Mouse (Mus musculus) neural tube, embryonic 12.5 days (tissue): ENCODE results near the gene Armc2. TPM values are rescaled to one million over a fixed set of nuclear protein-coding genes. Genes with fewer than 3 reads are reported as not detected.

Experiments used
- ATAC-seq: fragments of 200-750 bp; cut with Nextera tagmentation; 2 replicates; pipeline ENCODE4 v1.8.0; 2017; ENCODE audit warnings: low read depth, mild to moderate bottlenecking, moderate TSS enrichment, moderate library complexity; ENCODE audit not compliant: low FRiP score
- H3K27ac ChIP-seq: fragments of 300-500 bp; sonication (generic); 2 replicates; pipeline ENCODE4 v1.5.1; 2016
- H3K27me3 ChIP-seq: fragments of 300-500 bp; sonication (generic); replicated peaks from 2 replicates; pipeline ENCODE4 v1.6.1; 2016; ENCODE audit warnings: mild to moderate bottlenecking
- H3K36me3 ChIP-seq: fragments of 300-500 bp; sonication (generic); 2 replicates; pipeline ENCODE4 v1.6.1; 2016; ENCODE audit warnings: mild to moderate bottlenecking
- H3K4me1 ChIP-seq: fragments of 300-500 bp; sonication (generic); 2 replicates; pipeline ENCODE4 v1.6.1; 2016
- H3K4me2 ChIP-seq: fragments of 300-500 bp; sonication (generic); replicated peaks from 2 replicates; pipeline ENCODE4 v1.6.1; 2016; ENCODE audit warnings: mild to moderate bottlenecking
- H3K4me3 ChIP-seq: fragments of 300-500 bp; sonication (generic); 2 replicates; pipeline ENCODE4 v1.5.1; 2016
- H3K9ac ChIP-seq: fragments of 300-500 bp; sonication (generic); 2 replicates; pipeline ENCODE4 v1.6.1; 2016; ENCODE audit warnings: mild to moderate bottlenecking
- H3K9me3 ChIP-seq: fragments of 300-500 bp; sonication (generic); 2 replicates; pipeline ENCODE4 v1.6.1; 2016; ENCODE audit warnings: mild to moderate bottlenecking
- WGBS: fragments of 180-500 bp; shearing (Covaris S2); methylation state at CpG from one replicate; pipeline ENCODE4 v1.1.7; 2016; 5-methylcytosine and 5-hydroxymethylcytosine counted together
- polyA plus RNA-seq: library from polyadenylated mRNA; unstranded; fragments of >200 nt; fragmentation: Nextera tagmentation; extraction: Ambion mirVana; gene quantifications from 2 replicates; pipeline ENCODE4 v1.2.1, GENCODE M21; 2016

Armc2 gene
- polyA plus RNA-seq, 1 experiment from 2014 or later = 3.1 TPM

GRCm38 (mm10) chr10:41988930-41989329 lies 29.3 kb downstream of the Armc2 start:
- 94% methylated on average over 3 of the region's 3 CpGs for WGBS
- H3K27me3 ChIP-seq = no peaks in the 10 kb centered on the region
- no peak overlapping the region for H3K4me3 ChIP-seq
- H3K9ac ChIP-seq = no peak overlapping the region
- H3K4me2 ChIP-seq = no peak overlapping the region
- no peaks in the 10 kb centered on the region for H3K9me3 ChIP-seq
- H3K4me1 ChIP-seq = no peaks in the 10 kb centered on the region
- ATAC-seq = no peak
- no peaks in the 10 kb centered on the region for H3K36me3 ChIP-seq
- H3K27ac ChIP-seq = no peak overlapping the region

- no peaks in the 10 kb centered on the region for H3K4me1 ChIP-seq
- no peak overlapping the region for H3K4me2 ChIP-seq
- no peak overlapping the region for H3K27ac ChIP-seq
- 90% methylated on average over 8 of the region's 8 CpGs for WGBS
- no peaks in the 10 kb centered on the region for H3K36me3 ChIP-seq
- H3K4me3 ChIP-seq = no peak overlapping the region
- H3K27me3 ChIP-seq = no peaks in the 10 kb centered on the region
- H3K9ac ChIP-seq = no peak overlapping the region
- no peak for ATAC-seq
- no peaks in the 10 kb centered on the region for H3K9me3 ChIP-seq
These were observed 32.1 kb downstream of the Armc2 start for GRCm38 (mm10) chr10:41986126-41986525.

DNA sequence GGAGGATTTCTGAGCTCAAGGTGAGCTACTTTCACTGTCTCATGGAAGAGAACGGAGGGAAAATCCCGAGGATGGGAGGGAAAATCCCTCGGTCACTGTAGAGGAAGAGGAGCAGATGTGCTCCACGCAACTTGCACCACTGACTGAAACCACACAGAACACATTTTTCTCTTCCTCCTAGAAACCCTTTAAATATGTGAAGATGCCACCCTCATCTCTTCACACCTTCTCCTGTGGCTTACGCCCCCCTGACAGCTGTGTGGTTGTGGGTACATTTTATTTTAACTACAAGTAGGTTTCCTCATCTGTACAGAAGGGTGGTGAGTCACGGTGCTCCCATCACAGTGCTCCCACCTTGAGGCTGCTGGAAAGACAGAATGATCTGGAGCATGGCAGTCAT lies 34.0 kb downstream of the Armc2 start:
- Histone ChIP-seq H3K27me3 (no peaks in the 10 kb centered on the region), H3K4me3 (no peak overlapping the region), H3K4me2 (no peak overlapping the region), H3K9me3 (no peaks in the 10 kb centered on the region), H3K36me3 (no peaks in the 10 kb centered on the region), H3K9ac (no peak overlapping the region), H3K27ac (no peak overlapping the region), H3K4me1 (no peaks in the 10 kb centered on the region)
- 89% methylated on average over 6 of the region's 6 CpGs for WGBS
- no peak for ATAC-seq

DNA sequence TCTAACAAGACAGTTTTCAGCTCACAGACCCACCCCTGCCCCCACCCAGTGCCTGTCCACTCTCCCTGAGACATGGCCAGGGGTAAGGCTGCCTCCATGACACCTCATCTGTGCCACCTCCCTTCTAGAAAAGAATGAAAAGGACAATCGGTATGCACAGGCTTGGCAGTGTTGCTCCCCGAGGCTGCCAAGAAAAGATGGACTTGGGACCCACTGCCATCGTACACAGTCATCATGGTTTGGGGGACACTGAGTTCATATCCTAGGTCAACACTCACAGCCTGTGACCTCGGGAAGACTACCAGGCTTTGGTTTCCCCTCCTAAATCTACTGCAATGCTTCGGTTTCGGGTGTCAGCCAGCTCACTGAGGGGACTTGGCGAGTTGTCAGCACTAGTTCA lies 35.4 kb downstream of the Armc2 start:
- H3K36me3 ChIP-seq = no peaks in the 10 kb centered on the region
- no peaks in the 10 kb centered on the region for H3K9me3 ChIP-seq
- H3K9ac ChIP-seq = no peak overlapping the region
- H3K4me2 ChIP-seq = no peak overlapping the region
- 75% methylated on average over 7 of the region's 7 CpGs for WGBS
- ATAC-seq = no peak
- H3K27me3 ChIP-seq = no peaks in the 10 kb centered on the region
- no peaks in the 10 kb centered on the region for H3K4me1 ChIP-seq
- no peak overlapping the region for H3K4me3 ChIP-seq
- H3K27ac ChIP-seq = no peak overlapping the region

- WGBS = 30% methylated on average over 6 of the region's 6 CpGs
- 0 out of 2 replicates have a peak, but pooled peaks have one; percentile 37 for ATAC-seq
- H3K4me3 ChIP-seq = no peak overlapping the region
- H3K4me2 ChIP-seq = no peak overlapping the region
- no peak overlapping the region for H3K27ac ChIP-seq
- H3K36me3 ChIP-seq = no peaks in the 10 kb centered on the region
- H3K27me3 ChIP-seq = no peaks in the 10 kb centered on the region
- H3K4me1 ChIP-seq = no peaks in the 10 kb centered on the region
- H3K9me3 ChIP-seq = no peaks in the 10 kb centered on the region
- no peak overlapping the region for H3K9ac ChIP-seq
These were observed 37.4 kb downstream of the Armc2 start for GRCm38 (mm10) chr10:41980772-41981383.

- no peak overlapping the region for H3K9ac ChIP-seq
- 82% methylated on average over 7 of the region's 7 CpGs for WGBS
These were observed 39.6 kb downstream of the Armc2 start for GRCm38 (mm10) chr10:41978403-41979234.

DNA sequence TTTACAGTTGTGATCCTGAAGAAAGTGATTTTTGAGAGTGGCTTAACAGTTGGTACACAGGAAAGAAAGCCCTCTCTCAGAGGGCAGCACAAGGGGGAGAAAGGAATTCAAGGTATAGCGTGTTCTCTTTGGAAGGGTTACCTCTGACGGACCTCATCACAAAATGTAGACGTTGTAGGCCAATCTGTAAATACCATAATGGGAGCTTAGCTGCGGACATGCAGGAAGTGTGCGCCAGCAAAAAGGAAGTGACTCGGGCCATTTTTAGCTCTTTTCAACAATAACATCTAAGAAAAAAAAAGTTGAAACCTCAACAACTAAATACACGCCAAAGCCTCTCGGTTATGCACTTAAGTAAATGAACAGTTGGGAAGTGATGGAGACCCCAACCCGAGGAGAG lies 45.6 kb downstream of the Armc2 start:
- Histone ChIP-seq H3K9me3 (no peaks in the 10 kb centered on the region), H3K4me3 (no peak overlapping the region), H3K27me3 (no peaks in the 10 kb centered on the region), H3K36me3 (no peaks in the 10 kb centered on the region), H3K4me1 (no peaks in the 10 kb centered on the region), H3K4me2 (no peak overlapping the region), H3K9ac (no peak overlapping the region), H3K27ac (no peak overlapping the region)
- 85% methylated on average over 9 of the region's 9 CpGs for WGBS
- ATAC-seq = no peak

More at GRCm38 (mm10) chr10:41978403-41979234, 39.6 kb downstream of the Armc2 start:
- Histone ChIP-seq H3K4me1 (no peaks in the 10 kb centered on the region), H3K36me3 (no peaks in the 10 kb centered on the region), H3K27me3 (no peaks in the 10 kb centered on the region), H3K4me2 (no peak overlapping the region), H3K9me3 (no peaks in the 10 kb centered on the region), H3K4me3 (no peak overlapping the region), H3K27ac (no peak overlapping the region)
- ATAC-seq = no peak

- WGBS = 84% methylated on average over 11 of the region's 11 CpGs
- H3K9me3 ChIP-seq = no peaks in the 10 kb centered on the region
- no peak overlapping the region for H3K4me3 ChIP-seq
- H3K4me2 ChIP-seq = no peak overlapping the region
- no peak for ATAC-seq
- H3K36me3 ChIP-seq = no peaks in the 10 kb centered on the region
- H3K4me1 ChIP-seq = no peaks in the 10 kb centered on the region
- H3K27me3 ChIP-seq = no peaks in the 10 kb centered on the region
- no peak overlapping the region for H3K27ac ChIP-seq
- no peak overlapping the region for H3K9ac ChIP-seq
These were observed 50.2 kb downstream of the Armc2 start for GRCm38 (mm10) chr10:41967915-41968635.

DNA sequence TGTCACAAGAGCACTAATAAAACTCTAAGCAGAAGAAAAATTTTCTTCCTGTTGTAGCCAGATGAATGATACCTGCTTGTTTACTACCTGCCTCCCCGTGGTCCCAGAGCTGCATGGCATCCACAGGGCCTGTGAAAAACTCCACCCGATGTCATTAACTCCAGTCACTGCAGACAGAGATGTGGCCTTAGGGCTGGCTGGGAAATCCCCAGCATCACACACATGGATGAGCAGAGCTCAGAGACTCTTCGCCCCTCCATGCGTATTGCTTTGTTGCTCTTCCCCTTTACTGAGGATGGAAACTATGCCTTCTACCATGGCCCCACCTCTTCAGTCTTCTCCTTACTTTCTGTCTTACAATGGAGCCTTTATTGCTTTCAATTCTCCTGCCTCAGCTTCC lies 55.5 kb downstream of the Armc2 start:
- Histone ChIP-seq H3K4me1 (peaks cover 3% of the 10 kb centered on the region; the same call in 1 of the 2 replicates), H3K9me3 (no peaks in the 10 kb centered on the region), H3K36me3 (no peaks in the 10 kb centered on the region), H3K27ac (no peak overlapping the region), H3K4me3 (no peak overlapping the region), H3K9ac (no peak overlapping the region), H3K4me2 (no peak overlapping the region), H3K27me3 (no peaks in the 10 kb centered on the region)
- ATAC-seq = peak; percentile 21; the same call in 1 of the 2 replicates
- 49% methylated on average over 4 of the region's 4 CpGs for WGBS

GRCm38 (mm10) chr10:41959808-41960207 lies 58.4 kb downstream of the Armc2 start:
- no peaks in the 10 kb centered on the region for H3K9me3 ChIP-seq
- H3K4me2 ChIP-seq = no peak overlapping the region
- no peak for ATAC-seq
- H3K27me3 ChIP-seq = no peaks in the 10 kb centered on the region
- peaks cover 3% of the 10 kb centered on the region; the same call in 1 of the 2 replicates for H3K4me1 ChIP-seq
- WGBS = 86% methylated on average over 2 of the region's 2 CpGs
- no peak overlapping the region for H3K9ac ChIP-seq
- no peaks in the 10 kb centered on the region for H3K36me3 ChIP-seq
- H3K4me3 ChIP-seq = no peak overlapping the region
- no peak overlapping the region for H3K27ac ChIP-seq

DNA sequence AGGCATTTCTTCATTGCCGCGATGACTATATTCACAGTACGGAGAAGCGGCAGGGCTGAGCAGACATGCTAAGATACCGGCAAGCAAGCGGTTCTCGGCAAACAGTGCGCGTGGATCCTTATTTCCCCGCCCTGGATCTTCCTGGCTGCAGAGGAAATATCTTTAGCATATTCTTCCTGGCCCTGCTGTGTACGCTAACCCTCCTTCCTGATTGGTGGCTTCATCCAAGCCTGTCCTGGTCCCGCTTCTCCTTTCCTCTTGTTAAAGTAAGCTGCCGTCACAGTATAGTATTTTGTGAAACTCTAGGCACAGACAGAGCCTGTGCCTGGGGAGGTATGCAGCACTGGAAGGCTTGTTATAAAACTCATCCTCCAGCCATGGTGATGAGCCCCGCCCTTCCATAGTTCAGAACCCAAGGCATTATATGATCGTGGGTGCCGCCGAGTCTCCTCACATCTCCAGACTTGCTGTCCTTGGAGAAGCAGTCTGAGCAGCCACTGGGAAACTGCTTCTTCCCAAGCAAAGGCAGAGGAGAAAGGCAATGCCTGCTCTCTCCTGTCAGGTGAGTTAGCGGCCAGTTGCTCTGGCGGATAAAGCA lies 59.5 kb downstream of the Armc2 start:
- Histone ChIP-seq H3K4me2 (no peak overlapping the region), H3K4me1 (peaks cover 3% of the 10 kb centered on the region; the same call in 1 of the 2 replicates), H3K9ac (no peak overlapping the region), H3K27ac (no peak overlapping the region), H3K36me3 (no peaks in the 10 kb centered on the region), H3K27me3 (no peaks in the 10 kb centered on the region), H3K9me3 (no peaks in the 10 kb centered on the region), H3K4me3 (no peak overlapping the region)
- ATAC-seq = no peak
- 90% methylated on average over 19 of the region's 19 CpGs for WGBS
